Mouse (Mus musculus) midbrain, embryonic 15.5 days (tissue): ENCODE data around the gene Prkag1. TPM values are rescaled to one million over a fixed set of nuclear protein-coding genes. Genes with fewer than 3 reads are reported as not detected.
"Not testable (repeated sequence)": the region's sequence is repeated elsewhere in the genome, so short reads cannot be mapped to it uniquely, and the experiment has no call there.

Experiments
- ATAC-seq: fragments of 200-750 bp; cut with Nextera tagmentation; replicated peaks from 2 replicates; pipeline ENCODE4 v1.8.0; 2017; ENCODE audit warnings: moderate TSS enrichment
- H3K27ac ChIP-seq: fragments of 300-500 bp; sonication (generic); 2 replicates; pipeline ENCODE4 v1.5.1; 2015; ENCODE audit warnings: mild to moderate bottlenecking, inconsistent platforms
- H3K27me3 ChIP-seq: fragments of 300-500 bp; sonication (generic); replicated peaks from 2 replicates; pipeline ENCODE4 v1.6.1; 2015; ENCODE audit warnings: inconsistent platforms
- H3K36me3 ChIP-seq: fragments of 300-500 bp; sonication (generic); replicated peaks from 2 replicates; pipeline ENCODE4 v1.6.1; 2015; ENCODE audit warnings: inconsistent platforms
- H3K4me1 ChIP-seq: fragments of 300-500 bp; sonication (generic); 2 replicates; pipeline ENCODE4 v1.6.1; 2015; ENCODE audit warnings: inconsistent platforms
- H3K4me2 ChIP-seq: fragments of 300-500 bp; sonication (generic); 2 replicates; pipeline ENCODE4 v1.6.1; 2015; ENCODE audit warnings: inconsistent platforms, mild to moderate bottlenecking, moderate library complexity
- H3K4me3 ChIP-seq: fragments of 300-500 bp; sonication (generic); 2 replicates; pipeline ENCODE4 v1.5.1; 2015; ENCODE audit warnings: mild to moderate bottlenecking, inconsistent platforms
- H3K9ac ChIP-seq: fragments of 300-500 bp; sonication (generic); 2 replicates; pipeline ENCODE4 v1.6.1; 2015; ENCODE audit warnings: mild to moderate bottlenecking, inconsistent platforms
- H3K9me3 ChIP-seq: fragments of 300-500 bp; sonication (generic); 2 replicates; pipeline ENCODE4 v1.6.1; 2016; ENCODE audit warnings: inconsistent platforms
- WGBS: fragments of 180-500 bp; shearing (Covaris S2); methylation state at CpG from one replicate; pipeline ENCODE4 v1.1.7; 2015; ENCODE audit warnings: mixed read lengths; 5-methylcytosine and 5-hydroxymethylcytosine counted together
- polyA plus RNA-seq: library from polyadenylated mRNA; unstranded; fragments of >200 nt; fragmentation: Nextera tagmentation; extraction: Ambion mirVana; gene quantifications from 2 replicates; pipeline ENCODE4 v1.2.1, GENCODE M21; 2015

Gene Prkag1
- polyA plus RNA-seq, 1 experiment from 2014 or later, result 72.7 TPM

DNA sequence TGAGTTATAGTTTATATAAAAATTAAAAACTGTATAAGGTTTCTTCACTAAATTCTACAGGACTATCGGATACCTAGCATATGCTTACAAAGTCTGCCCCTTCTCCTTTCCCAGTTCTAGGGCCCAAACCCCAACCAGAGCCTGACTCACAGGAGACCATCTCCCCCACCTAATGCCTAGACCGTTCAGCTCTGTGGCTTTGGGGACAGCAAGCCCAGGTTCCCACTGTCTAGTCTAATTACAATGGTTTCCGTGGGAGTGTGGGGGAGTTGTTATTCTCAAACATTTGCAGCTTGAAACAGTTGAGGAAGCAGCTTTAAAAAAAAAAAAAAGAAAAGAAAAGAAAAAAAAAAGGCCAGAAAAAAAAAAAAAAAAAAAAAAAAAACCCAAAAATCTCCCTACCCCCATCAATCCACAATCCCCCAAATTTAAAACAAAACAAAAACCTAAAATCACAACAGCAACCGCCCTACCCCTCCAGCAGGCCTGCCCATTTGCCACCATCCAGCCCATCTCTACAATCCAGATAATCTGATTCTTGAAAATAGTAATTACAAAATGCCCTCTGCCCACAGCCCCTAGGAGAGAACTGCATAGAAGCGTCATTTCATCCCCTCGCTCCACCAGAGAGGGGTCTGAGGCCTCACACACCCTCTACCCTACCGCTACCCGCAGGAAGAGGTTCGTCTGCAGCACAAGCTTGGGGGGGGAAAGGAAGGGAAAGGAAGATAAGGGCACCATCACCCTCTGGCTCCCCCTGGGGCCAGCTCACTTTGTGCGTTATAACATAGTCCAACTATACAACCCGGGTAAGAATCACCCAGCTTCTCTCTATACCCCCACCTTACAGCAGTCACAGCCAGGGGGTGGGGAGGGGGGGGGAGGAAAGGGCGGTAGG, 1.1 kb upstream of the Prkag1 start:
- peak overlapping the region; percentile 15 for H3K27ac ChIP-seq
- no peak for ATAC-seq
- H3K4me2 ChIP-seq, result peak overlapping the region; percentile 64
- H3K4me3 ChIP-seq, result no peak overlapping the region
- H3K9ac ChIP-seq, result no peak overlapping the region
- no peaks in the 10 kb centered on the region for H3K9me3 ChIP-seq
- H3K4me1 ChIP-seq, result peaks cover 19% of the 10 kb centered on the region
- WGBS, result 60% methylated on average over 12 of the region's 12 CpGs
- H3K36me3 ChIP-seq, result peaks cover 42% of the 10 kb centered on the region
- H3K27me3 ChIP-seq, result no peaks in the 10 kb centered on the region

- H3K36me3 ChIP-seq, result peaks cover 34% of the 10 kb centered on the region
- WGBS, result 21% methylated on average over 9 of the region's 9 CpGs
- H3K4me1 ChIP-seq, result peaks cover 19% of the 10 kb centered on the region
- H3K27ac ChIP-seq, result peak overlapping the region; percentile 82
- peak; percentile 46 for ATAC-seq
- peak overlapping the region; percentile 67 for H3K9ac ChIP-seq
- no peaks in the 10 kb centered on the region for H3K9me3 ChIP-seq
- no peaks in the 10 kb centered on the region for H3K27me3 ChIP-seq
- H3K4me2 ChIP-seq, result peak overlapping the region; percentile 64
- H3K4me3 ChIP-seq, result peak overlapping the region; percentile 55
Measured at GRCm38 (mm10) chr15:98831684-98832035, 339 bp upstream of the Prkag1 start.

DNA sequence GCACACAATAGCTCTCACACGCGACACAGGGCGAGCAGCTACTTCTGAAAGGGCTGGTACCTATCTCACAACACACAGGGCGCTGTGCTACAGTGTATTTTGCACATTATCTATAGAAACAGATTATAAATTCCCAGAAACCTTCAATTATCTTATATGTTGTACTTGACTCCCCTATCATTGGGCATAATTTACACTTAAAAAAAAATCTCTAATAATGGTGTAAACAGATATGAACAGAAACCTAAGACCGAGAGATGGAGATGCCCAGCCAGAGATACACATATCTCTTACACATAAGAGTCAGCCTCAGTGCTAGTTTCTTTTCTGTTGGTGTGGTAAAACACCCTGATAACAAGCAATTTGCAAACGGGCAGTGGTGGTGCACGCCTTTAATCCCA, 3.7 kb downstream of the Prkag1 start:
- H3K9ac ChIP-seq, result no peak overlapping the region
- H3K4me2 ChIP-seq, result no peak overlapping the region
- H3K27me3 ChIP-seq, result no peaks in the 10 kb centered on the region
- H3K4me1 ChIP-seq, result peaks cover 19% of the 10 kb centered on the region
- no peak overlapping the region for H3K27ac ChIP-seq
- WGBS, result 91% methylated on average over 7 of the region's 7 CpGs
- no peak for ATAC-seq
- no peak overlapping the region for H3K4me3 ChIP-seq
- no peaks in the 10 kb centered on the region for H3K9me3 ChIP-seq
- peaks cover 9% of the 10 kb centered on the region; the same call in 1 of the 2 replicates for H3K36me3 ChIP-seq

DNA sequence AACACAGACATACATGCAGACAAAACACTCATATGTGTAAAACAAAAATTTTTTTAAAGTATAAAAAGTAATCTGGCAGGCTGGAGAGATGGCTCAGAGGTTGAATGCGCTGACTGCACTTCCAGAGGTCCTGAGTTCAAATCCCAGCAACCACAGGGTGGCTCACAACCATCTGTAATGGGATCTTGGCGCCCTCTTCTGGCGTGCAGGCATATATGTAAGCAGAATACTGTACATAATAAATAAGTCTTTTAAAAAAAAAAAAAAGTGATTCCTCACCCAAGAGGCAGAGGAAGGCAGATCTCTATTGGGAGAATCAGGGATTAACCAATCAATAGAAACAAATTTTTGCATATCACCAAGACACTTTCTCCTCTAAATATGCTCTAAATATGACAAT, 7.9 kb downstream of the Prkag1 start:
- H3K4me2 ChIP-seq, result no peak overlapping the region
- H3K27me3 ChIP-seq, result no peaks in the 10 kb centered on the region
- peaks cover 9% of the 10 kb centered on the region; the same call in 1 of the 2 replicates for H3K36me3 ChIP-seq
- ATAC-seq, result no peak
- 71% methylated on average over 3 of the region's 3 CpGs for WGBS
- H3K27ac ChIP-seq, result no peak overlapping the region
- H3K9me3 ChIP-seq, result no peaks in the 10 kb centered on the region
- H3K9ac ChIP-seq, result no peak overlapping the region
- no peaks in the 10 kb centered on the region for H3K4me1 ChIP-seq
- no peak overlapping the region for H3K4me3 ChIP-seq

DNA sequence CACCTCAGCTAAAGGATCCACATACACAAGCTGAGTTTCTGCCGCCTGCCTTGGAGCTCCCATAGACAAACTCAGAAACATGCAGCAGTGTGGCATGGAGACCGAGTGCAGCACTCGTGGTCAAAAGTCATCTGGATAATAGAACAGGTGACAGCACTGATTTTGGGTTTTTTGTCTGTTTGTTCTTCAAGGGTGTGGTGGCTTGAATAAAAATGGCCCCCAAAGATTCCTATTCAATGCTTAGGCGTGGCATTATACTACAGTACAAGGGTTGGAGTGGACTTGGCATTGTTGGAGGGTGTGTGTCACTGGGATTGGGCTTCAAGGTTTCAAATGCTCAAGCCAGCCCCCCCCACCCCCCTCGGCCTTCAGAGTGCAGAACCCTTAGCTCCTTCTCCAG, 9.2 kb downstream of the Prkag1 start:
- ATAC-seq, result no peak

DNA sequence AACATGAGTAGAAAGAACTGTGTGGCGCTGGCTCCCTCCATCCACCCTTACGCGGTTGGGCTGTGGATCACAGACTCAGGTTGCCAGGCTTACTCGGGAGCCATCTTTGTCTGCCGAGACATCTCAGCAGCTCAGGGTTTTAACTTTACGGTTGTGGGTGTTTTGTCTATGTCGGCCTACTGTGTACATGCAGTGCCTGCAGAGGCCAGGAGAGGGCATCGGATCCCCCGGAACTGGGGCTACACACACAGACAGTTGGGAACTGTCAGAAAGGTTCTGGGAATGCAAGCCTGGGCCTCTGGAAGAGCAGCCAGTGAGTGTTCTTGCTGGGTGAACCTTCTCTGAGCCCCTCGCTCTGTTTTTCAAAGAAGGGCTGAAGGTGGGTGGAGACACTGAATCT, 9.9 kb downstream of the Prkag1 start:
- Histone ChIP-seq H3K4me2 (no peak overlapping the region), H3K4me1 (no peaks in the 10 kb centered on the region), H3K9ac (no peak overlapping the region), H3K4me3 (no peak overlapping the region), H3K36me3 (peaks cover 9% of the 10 kb centered on the region; the same call in 1 of the 2 replicates), H3K27ac (no peak overlapping the region), H3K27me3 (no peaks in the 10 kb centered on the region), H3K9me3 (no peaks in the 10 kb centered on the region)
- ATAC-seq, result no peak
- WGBS, result 27% methylated on average over 10 of the region's 10 CpGs

More for the DNA sequence above, 9.2 kb downstream of the Prkag1 start:
- Histone ChIP-seq H3K4me1 (no peaks in the 10 kb centered on the region), H3K4me2 (no peak overlapping the region), H3K9ac (no peak overlapping the region), H3K4me3 (no peak overlapping the region), H3K36me3 (peaks cover 9% of the 10 kb centered on the region; the same call in 1 of the 2 replicates), H3K27ac (no peak overlapping the region), H3K9me3 (no peaks in the 10 kb centered on the region), H3K27me3 (no peaks in the 10 kb centered on the region)
- 92% methylated on average over 5 of the region's 5 CpGs for WGBS

GRCm38 (mm10) chr15:98820937-98821336, 10.4 kb downstream of the Prkag1 start:
- Histone ChIP-seq H3K4me1 (no peaks in the 10 kb centered on the region), H3K27ac (no peak overlapping the region), H3K4me2 (no peak overlapping the region), H3K9ac (no peak overlapping the region), H3K27me3 (no peaks in the 10 kb centered on the region), H3K9me3 (no peaks in the 10 kb centered on the region), H3K4me3 (no peak overlapping the region), H3K36me3 (peaks cover 9% of the 10 kb centered on the region; the same call in 1 of the 2 replicates)
- ATAC-seq, result no peak
- 84% methylated on average over 4 of the region's 4 CpGs for WGBS

DNA sequence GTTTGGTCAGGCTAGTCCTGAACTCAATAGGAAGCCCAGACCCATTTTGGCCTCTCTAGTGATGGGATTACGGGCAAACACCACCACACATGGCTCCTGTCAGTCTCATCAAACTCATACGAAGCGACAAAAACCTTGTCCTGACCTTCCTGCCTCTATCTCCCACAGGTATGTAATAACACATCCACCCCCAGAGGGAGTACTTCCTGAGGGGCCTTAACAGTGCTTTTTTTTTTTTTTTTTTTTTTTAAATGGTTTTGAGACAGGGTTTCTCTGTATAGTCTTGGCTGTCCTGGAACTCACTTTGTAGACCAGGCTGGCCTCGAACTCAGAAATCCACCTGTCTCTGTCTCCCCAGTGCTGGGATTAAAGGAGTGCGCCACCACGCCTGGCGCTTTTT, 13.2 kb downstream of the Prkag1 start:
- no peak overlapping the region for H3K27ac ChIP-seq
- no peak overlapping the region for H3K4me3 ChIP-seq
- no peaks in the 10 kb centered on the region for H3K9me3 ChIP-seq
- no peak overlapping the region for H3K9ac ChIP-seq
- ATAC-seq, result no peak
- peaks cover 13% of the 10 kb centered on the region; the same call in 1 of the 2 replicates for H3K36me3 ChIP-seq
- H3K27me3 ChIP-seq, result no peaks in the 10 kb centered on the region
- no peak overlapping the region for H3K4me2 ChIP-seq
- 89% methylated on average over 7 of the region's 7 CpGs for WGBS
- no peaks in the 10 kb centered on the region for H3K4me1 ChIP-seq

DNA sequence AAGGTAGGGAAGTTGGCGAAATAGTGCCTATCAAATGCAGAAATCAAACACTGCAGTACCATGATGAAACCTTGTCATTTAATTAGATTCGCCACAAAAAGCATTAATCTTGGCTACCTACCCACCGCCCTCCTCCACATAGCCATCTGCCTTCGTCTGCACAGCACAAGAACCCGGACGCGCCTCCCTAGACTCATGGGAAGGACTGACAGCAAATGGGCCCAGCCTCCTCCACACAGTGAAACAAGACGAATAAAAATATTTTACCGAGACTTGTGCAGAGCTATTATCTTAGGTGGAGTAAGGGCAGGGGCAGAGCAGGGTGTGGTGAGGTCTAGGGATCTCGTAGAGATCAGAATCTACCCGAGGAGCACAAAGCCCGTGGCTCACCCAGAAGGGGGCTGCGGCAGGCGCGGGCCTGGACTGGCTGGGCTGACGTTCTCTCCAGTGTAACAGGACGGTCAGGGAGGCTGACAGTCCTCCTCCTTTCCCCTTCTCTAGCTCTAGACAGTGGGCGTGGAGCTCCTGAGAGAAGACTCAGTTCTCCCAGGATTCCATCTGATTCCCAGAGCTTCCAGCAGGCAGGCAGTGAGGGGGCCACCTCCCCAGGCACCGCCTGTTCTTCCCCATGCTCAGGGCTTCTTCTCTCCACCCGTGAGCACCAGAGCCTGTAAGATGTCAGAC, 18.4 kb downstream of the Prkag1 start:
- Histone ChIP-seq H3K27ac (no peak overlapping the region), H3K9ac (no peak overlapping the region), H3K4me3 (no peak overlapping the region), H3K4me1 (peaks cover 12% of the 10 kb centered on the region), H3K36me3 (peaks cover 20% of the 10 kb centered on the region; the same call in 1 of the 2 replicates), H3K4me2 (no peak overlapping the region), H3K27me3 (peaks cover 25% of the 10 kb centered on the region), H3K9me3 (no peaks in the 10 kb centered on the region)
- ATAC-seq, result no peak
- WGBS, result 85% methylated on average over 20 of the region's 20 CpGs

DNA sequence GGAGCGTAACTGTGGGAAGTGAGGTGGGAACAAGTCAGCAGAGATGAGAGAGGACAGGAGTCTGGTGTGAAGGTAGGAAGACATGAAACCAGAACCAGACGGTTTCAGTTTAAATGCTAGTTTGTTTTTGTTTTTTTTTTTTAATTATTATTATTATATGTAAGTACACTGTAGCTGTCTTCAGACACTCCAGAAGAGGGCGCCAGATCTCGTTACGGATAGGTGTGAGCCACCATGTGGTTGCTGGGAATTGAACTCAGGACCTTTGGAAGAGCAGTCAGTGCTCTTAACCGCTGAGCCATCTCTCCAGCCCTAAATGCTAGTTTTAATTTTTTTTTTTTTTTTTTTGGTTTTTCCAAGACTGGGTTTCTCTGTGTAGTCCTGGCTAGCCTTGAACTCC, 21.1 kb downstream of the Prkag1 start:
- H3K9me3 ChIP-seq, H3K4me3 ChIP-seq, H3K4me2 ChIP-seq, H3K27ac ChIP-seq, ATAC-seq, H3K9ac ChIP-seq: not testable (repeated sequence)
- H3K27me3 ChIP-seq, result peaks cover 52% of the 10 kb centered on the region
- H3K4me1 ChIP-seq, result peaks cover 38% of the 10 kb centered on the region
- H3K36me3 ChIP-seq, result peaks cover 17% of the 10 kb centered on the region; the same call in 1 of the 2 replicates
- 86% methylated on average over 6 of the region's 6 CpGs for WGBS

DNA sequence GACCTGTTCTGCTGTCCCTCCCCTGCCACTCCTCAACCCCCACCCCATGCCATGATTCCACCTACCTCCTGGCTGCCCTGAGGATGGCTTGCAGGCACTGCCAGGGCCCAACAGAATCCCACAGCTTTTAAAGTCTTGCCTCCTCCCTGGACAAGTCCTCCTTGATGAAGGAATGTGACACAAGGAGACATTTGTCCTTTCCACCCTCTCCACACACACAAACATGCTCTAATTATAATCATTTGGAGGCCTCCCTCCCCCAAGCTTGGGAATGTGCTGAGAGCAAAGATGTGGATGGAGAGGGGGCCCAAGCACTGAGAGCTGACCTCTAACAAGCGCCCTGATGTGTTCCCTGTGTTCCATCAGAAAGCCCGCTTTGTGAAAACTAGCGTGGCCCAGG, 21.9 kb downstream of the Prkag1 start, which contains the start of gene Ddn:
TSS of gene Ddn (minus strand) at position 101 of the 400 bp plus-strand sequence.
- Histone ChIP-seq H3K27ac (0 out of 2 replicates have a peak within 1 kb of the TSS, but pooled peaks have one; percentile 11), H3K4me3 (peak within 1 kb of the TSS; percentile 48), H3K27me3 (peaks cover 60% of the 10 kb centered on the region), H3K4me1 (peaks cover 46% of the 10 kb centered on the region), H3K9ac (peak within 1 kb of the TSS; percentile 39; the same call in 1 of the 2 replicates), H3K4me2 (peak within 1 kb of the TSS; percentile 79), H3K36me3 (peaks cover 17% of the 10 kb centered on the region; the same call in 1 of the 2 replicates), H3K9me3 (no peaks in the 10 kb centered on the region)
- WGBS, result 68% methylated on average over 3 of the region's 3 CpGs
- ATAC-seq, result no peak

DNA sequence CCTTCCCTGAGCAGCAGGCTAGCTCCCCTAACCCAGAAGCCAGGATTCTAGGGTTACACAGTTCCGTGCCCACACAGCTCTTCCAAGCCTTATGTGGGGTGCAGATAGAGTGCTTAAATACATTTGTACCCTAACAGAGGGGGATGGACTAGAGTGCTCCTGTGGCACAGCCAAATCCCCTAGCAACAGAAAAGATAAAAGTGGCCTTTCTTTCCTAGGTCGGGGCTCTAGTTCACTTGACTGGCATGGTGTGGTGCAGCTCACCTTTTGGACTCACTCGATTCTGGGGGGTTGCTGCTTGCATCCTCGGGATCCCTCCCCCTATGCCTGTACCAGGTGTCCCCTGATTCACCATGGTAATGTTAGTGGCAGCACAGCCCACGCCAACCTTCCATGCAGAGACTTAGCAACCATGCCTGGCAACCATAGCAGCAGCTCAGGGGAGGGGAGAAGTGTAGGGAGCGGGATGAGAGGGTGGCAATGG, 22.6 kb downstream of the Prkag1 start:
- H3K9me3 ChIP-seq, result no peaks in the 10 kb centered on the region
- H3K4me3 ChIP-seq, result peak overlapping the region; percentile 48
- peaks cover 53% of the 10 kb centered on the region for H3K4me1 ChIP-seq
- H3K36me3 ChIP-seq, result peaks cover 12% of the 10 kb centered on the region; the same call in 1 of the 2 replicates
- peak; percentile 44; the same call in 1 of the 2 replicates for ATAC-seq
- peaks cover 66% of the 10 kb centered on the region for H3K27me3 ChIP-seq
- H3K4me2 ChIP-seq, result peak overlapping the region; percentile 79
- 0 out of 2 replicates have a peak overlapping the region, but pooled peaks have one; percentile 11 for H3K27ac ChIP-seq
- WGBS, result 5% methylated on average over 6 of the region's 6 CpGs
- peak overlapping the region; percentile 39; the same call in 1 of the 2 replicates for H3K9ac ChIP-seq
